Mouse (Mus musculus) kidney, embryonic 15.5 days (tissue): ENCODE data around the gene Pibf1. TPM values are rescaled to one million over a fixed set of nuclear protein-coding genes. Genes with fewer than 3 reads are reported as not detected.

ENCODE experiments used
- ATAC-seq: fragments of 200-750 bp; cut with Nextera tagmentation; replicated peaks from 2 replicates; pipeline ENCODE4 v1.8.0; 2017; ENCODE audit warnings: moderate TSS enrichment; ENCODE audit not compliant: low FRiP score
- H3K27ac ChIP-seq: fragments of 300-500 bp; sonication (generic); 2 replicates; pipeline ENCODE4 v1.5.1; 2015; ENCODE audit warnings: mild to moderate bottlenecking, inconsistent platforms
- H3K27me3 ChIP-seq: fragments of 300-500 bp; sonication (generic); 2 replicates; pipeline ENCODE4 v1.6.1; 2015; ENCODE audit warnings: inconsistent platforms
- H3K36me3 ChIP-seq: fragments of 300-500 bp; sonication (generic); 2 replicates; pipeline ENCODE4 v1.6.1; 2015; ENCODE audit warnings: inconsistent platforms
- H3K4me1 ChIP-seq: fragments of 300-500 bp; sonication (generic); 2 replicates; pipeline ENCODE4 v1.6.1; 2015; ENCODE audit warnings: inconsistent platforms
- H3K4me2 ChIP-seq: fragments of 300-500 bp; sonication (generic); 2 replicates; pipeline ENCODE4 v1.6.1; 2015; ENCODE audit warnings: moderate library complexity, mild to moderate bottlenecking, inconsistent platforms
- H3K4me3 ChIP-seq: fragments of 300-500 bp; sonication (generic); replicated peaks from 2 replicates; pipeline ENCODE4 v1.5.1; 2015; ENCODE audit warnings: mild to moderate bottlenecking, inconsistent platforms
- H3K9ac ChIP-seq: fragments of 300-500 bp; sonication (generic); 2 replicates; pipeline ENCODE4 v1.6.1; 2015; ENCODE audit warnings: mild to moderate bottlenecking, inconsistent platforms
- H3K9me3 ChIP-seq: fragments of 300-500 bp; sonication (generic); replicated peaks from 2 replicates; pipeline ENCODE4 v1.6.1; 2016; ENCODE audit warnings: inconsistent platforms
- WGBS: fragments of 180-500 bp; shearing (Covaris S2); methylation state at CpG from one replicate; pipeline ENCODE4 v1.1.7; 2015; ENCODE audit warnings: mixed read lengths; 5-methylcytosine and 5-hydroxymethylcytosine counted together
- polyA plus RNA-seq: library from polyadenylated mRNA; unstranded; fragments of >200 nt; fragmentation: Nextera tagmentation; extraction: Ambion mirVana; gene quantifications from 2 replicates; pipeline ENCODE4 v1.2.1, GENCODE M21; 2015

Gene Pibf1
- polyA plus RNA-seq, 1 experiment from 2014 or later, result 20.7 TPM

DNA sequence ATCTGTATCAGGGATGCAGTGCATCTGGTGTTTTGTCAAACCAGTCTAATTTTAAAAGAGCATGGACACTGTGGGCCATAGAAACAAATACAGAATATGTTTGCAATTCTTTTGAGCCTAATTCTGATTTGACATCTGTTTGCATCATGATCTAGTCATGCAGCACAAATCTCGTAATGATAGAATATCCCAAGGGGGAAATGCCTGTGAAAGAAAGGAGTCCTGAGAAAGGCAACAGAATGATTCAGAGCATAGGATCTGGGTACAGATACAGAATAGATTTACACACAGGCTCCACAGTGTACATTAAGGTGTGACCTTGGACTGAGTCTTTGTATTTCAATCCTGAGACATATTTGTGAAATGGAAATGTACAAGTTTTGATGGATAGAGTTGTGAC, 47.6 kb downstream of the Pibf1 start:
- no peak overlapping the region for H3K4me2 ChIP-seq
- 86% methylated on average over 1 of the region's 1 CpGs for WGBS

DNA sequence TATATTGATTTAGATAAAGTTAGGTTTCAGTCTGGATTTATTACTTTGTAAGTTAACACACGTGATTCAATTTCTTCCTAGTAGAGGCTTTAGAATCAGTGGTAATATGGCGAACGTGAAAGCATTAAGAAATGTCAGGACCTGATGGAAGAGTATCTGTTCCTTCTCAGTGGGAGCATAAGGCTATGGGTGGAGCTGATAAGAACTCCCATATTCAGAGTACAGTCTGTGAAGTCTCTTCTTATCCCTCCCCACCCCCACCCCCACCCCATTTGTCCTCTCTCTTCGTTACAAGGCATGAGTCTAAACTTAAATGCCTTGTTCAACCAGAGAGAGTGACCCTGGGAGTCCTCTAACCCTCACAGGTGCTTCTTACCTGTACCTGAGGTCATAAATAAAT, 53.5 kb downstream of the Pibf1 start:
- Histone ChIP-seq H3K4me3 (no peak overlapping the region), H3K4me2 (no peak overlapping the region), H3K9ac (no peak overlapping the region), H3K4me1 (no peaks in the 10 kb centered on the region), H3K36me3 (peaks cover 53% of the 10 kb centered on the region), H3K9me3 (no peaks in the 10 kb centered on the region), H3K27ac (no peak overlapping the region), H3K27me3 (no peaks in the 10 kb centered on the region)
- WGBS, result 92% methylated on average over 4 of the region's 4 CpGs
- ATAC-seq, result no peak

More for the DNA sequence above, 47.6 kb downstream of the Pibf1 start:
- no peak for ATAC-seq
- H3K27ac ChIP-seq, result no peak overlapping the region
- no peaks in the 10 kb centered on the region for H3K9me3 ChIP-seq
- H3K9ac ChIP-seq, result no peak overlapping the region
- no peak overlapping the region for H3K4me3 ChIP-seq
- H3K4me1 ChIP-seq, result no peaks in the 10 kb centered on the region
- no peaks in the 10 kb centered on the region for H3K27me3 ChIP-seq
- peaks cover 32% of the 10 kb centered on the region for H3K36me3 ChIP-seq

DNA sequence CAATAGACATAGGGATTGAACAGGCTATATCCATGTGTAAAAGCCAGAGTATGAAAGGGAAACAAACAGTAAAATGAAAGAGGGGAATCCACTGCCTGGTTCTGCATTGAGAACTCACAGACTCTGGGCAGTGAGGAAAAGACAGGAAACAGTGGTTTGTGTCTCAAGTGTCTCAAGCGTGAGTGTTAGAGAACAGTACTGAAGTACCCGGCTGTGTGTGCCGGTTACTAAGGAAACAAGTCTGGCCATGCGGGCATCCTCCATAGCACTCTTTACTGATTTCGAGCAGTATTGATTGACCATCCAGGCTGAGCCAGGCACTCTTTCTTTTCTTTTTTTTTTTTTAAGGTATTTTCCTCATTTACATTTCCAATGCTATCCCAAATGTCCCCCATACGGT, 60.7 kb downstream of the Pibf1 start:
- H3K9ac ChIP-seq, result no peak overlapping the region

DNA sequence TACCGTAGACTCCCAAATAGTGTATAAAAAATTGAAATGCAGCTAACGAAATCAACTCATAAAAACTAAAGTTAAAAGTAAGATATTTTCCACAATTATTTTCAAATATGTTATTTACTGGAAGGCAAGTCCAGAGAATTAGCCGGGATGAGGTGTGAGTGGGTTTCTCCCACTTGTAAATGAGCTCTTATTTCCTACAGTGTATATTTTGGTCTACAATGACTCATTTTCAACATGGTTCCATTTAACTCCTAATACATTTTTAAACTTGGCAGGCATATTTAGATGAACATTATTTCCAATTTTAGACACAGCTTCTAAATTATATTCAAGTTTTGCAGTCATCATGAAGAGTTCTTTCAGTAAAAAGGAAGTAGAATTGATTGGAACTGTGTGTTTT, 63.8 kb downstream of the Pibf1 start:
- no peaks in the 10 kb centered on the region for H3K4me1 ChIP-seq
- H3K4me2 ChIP-seq, result no peak overlapping the region
- WGBS, result 94% methylated on average over 3 of the region's 3 CpGs
- H3K9me3 ChIP-seq, result no peaks in the 10 kb centered on the region
- H3K27me3 ChIP-seq, result no peaks in the 10 kb centered on the region
- H3K27ac ChIP-seq, result no peak overlapping the region
- no peak for ATAC-seq
- no peak overlapping the region for H3K9ac ChIP-seq
- peaks cover 18% of the 10 kb centered on the region for H3K36me3 ChIP-seq
- H3K4me3 ChIP-seq, result no peak overlapping the region

More for the DNA sequence above, 60.7 kb downstream of the Pibf1 start:
- WGBS, result 90% methylated on average over 6 of the region's 6 CpGs
- H3K4me1 ChIP-seq, result no peaks in the 10 kb centered on the region
- H3K27me3 ChIP-seq, result no peaks in the 10 kb centered on the region
- H3K9me3 ChIP-seq, result no peaks in the 10 kb centered on the region
- no peak for ATAC-seq
- no peak overlapping the region for H3K4me3 ChIP-seq
- H3K36me3 ChIP-seq, result peaks cover 18% of the 10 kb centered on the region
- no peak overlapping the region for H3K27ac ChIP-seq
- no peak overlapping the region for H3K4me2 ChIP-seq

DNA sequence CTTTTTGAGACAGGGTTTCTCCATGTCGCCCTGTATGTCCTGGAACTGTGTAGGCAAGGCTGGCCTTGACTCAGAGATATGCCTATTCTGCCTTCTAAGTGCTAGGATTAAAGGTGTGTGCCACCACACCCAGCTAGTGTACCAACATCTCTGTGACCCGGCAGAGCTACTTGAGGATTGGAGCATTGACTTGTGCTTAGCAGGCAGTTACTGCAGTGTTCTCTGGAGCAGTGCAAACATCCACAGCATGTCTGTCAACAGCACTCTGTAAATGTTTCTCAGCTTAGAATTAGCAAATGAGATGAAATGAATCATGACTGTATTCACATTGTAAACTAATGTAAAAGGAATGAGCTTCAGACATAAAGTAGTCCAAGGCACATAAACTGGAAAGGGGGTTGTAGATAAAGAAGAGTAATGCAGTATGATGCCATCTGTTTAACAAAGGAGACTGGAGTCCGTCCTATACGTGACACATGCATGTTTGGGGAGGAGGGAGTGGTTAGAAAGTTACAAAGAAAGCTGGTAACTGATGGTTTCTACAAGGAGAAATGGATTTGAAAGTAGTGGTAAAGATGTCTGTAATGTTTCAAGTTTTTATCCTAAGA, 75.0 kb downstream of the Pibf1 start:
- no peak for ATAC-seq

DNA sequence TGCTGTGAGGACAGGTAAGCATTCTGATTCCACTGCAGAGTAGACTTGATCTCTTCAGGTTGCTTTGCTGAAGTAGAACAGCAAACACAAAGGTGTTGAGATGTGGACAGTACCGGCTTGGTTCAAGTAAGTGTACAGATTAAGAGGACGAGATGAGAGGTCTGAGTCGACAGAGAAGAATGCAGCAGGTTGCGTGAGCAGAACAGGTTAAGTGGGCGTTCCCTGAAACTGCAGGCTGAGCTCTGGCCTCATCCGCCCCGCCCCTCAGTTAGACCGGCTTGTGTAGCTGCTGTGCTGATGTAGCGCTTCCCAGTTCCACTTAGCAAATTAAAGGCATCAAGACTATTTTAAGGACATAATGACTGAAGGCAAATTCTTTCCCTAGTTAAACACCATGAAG, 77.3 kb downstream of the Pibf1 start:
- WGBS, result 40% methylated on average over 9 of the region's 9 CpGs
- Histone ChIP-seq H3K4me3 (no peak overlapping the region), H3K4me2 (no peak overlapping the region), H3K36me3 (0 out of 2 replicates have a peak, but pooled peaks cover 3% of the 10 kb centered on the region), H3K27me3 (no peaks in the 10 kb centered on the region), H3K27ac (no peak overlapping the region), H3K9me3 (no peaks in the 10 kb centered on the region), H3K9ac (no peak overlapping the region), H3K4me1 (no peaks in the 10 kb centered on the region)
- ATAC-seq, result no peak

More for the DNA sequence above, 75.0 kb downstream of the Pibf1 start:
- Histone ChIP-seq H3K9me3 (no peaks in the 10 kb centered on the region), H3K4me3 (no peak overlapping the region), H3K4me2 (no peak overlapping the region), H3K4me1 (no peaks in the 10 kb centered on the region), H3K9ac (no peak overlapping the region), H3K36me3 (no peaks in the 10 kb centered on the region), H3K27me3 (no peaks in the 10 kb centered on the region), H3K27ac (no peak overlapping the region)
- 85% methylated on average over 4 of the region's 4 CpGs for WGBS

DNA sequence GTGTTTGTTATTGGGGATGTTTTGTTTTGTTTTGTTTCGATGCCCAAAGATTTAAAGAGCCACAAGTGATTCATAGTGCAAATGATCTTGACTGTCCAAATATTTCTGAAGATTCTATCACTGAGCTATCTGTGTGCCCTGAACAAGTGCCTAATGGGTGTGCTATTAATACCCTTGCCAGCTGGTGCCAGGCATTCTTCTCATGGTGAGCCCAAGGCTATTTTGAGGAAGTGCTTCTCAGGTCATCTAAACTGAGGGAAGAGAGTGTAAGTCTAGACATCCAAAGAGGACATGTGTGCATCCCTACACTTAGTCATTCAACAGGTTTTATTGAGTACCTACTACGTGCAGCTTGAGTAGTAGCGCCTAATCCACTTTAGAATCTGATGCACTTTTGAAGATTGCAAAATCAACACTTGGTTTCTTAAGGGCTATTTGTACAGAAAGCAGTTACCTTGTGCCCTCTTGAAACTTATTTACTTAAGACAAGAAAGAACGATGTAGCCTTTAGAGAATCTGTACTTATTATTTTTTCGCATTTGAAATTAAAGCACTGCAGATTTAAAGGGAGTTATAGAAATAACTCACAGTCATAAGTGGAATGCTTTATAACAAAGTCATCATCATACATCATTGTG, 91.0 kb downstream of the Pibf1 start:
- no peaks in the 10 kb centered on the region for H3K4me1 ChIP-seq
- no peak overlapping the region for H3K27ac ChIP-seq
- no peak overlapping the region for H3K4me2 ChIP-seq
- WGBS, result 92% methylated on average over 5 of the region's 5 CpGs
- H3K27me3 ChIP-seq, result no peaks in the 10 kb centered on the region
- no peak for ATAC-seq
- no peaks in the 10 kb centered on the region for H3K36me3 ChIP-seq
- no peaks in the 10 kb centered on the region for H3K9me3 ChIP-seq
- no peak overlapping the region for H3K9ac ChIP-seq
- H3K4me3 ChIP-seq, result no peak overlapping the region

DNA sequence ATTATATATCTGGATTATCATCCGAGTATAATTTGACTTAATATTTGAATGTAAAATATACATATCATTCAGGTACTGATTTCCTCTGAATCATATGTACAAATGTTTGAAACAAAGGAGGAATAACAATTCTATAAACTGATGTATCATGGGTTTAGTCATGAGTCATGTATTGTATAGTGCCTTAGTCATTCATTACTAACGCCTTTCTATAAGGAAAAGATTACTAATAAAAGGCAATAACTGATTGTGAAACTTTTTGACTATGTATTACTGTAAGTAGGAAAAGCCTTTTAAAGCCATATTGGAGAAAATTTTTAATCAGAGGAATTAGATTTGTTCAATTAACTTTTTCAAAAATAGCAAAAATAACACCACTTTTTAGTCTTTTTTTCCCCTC, 106.6 kb downstream of the Pibf1 start:
- H3K4me3 ChIP-seq, result no peak overlapping the region
- H3K36me3 ChIP-seq, result peaks cover 20% of the 10 kb centered on the region
- H3K9me3 ChIP-seq, result no peaks in the 10 kb centered on the region
- H3K27ac ChIP-seq, result no peak overlapping the region
- H3K27me3 ChIP-seq, result no peaks in the 10 kb centered on the region
- 96% methylated on average over 2 of the region's 2 CpGs for WGBS
- no peak for ATAC-seq
- H3K9ac ChIP-seq, result no peak overlapping the region
- H3K4me1 ChIP-seq, result no peaks in the 10 kb centered on the region
- no peak overlapping the region for H3K4me2 ChIP-seq

DNA sequence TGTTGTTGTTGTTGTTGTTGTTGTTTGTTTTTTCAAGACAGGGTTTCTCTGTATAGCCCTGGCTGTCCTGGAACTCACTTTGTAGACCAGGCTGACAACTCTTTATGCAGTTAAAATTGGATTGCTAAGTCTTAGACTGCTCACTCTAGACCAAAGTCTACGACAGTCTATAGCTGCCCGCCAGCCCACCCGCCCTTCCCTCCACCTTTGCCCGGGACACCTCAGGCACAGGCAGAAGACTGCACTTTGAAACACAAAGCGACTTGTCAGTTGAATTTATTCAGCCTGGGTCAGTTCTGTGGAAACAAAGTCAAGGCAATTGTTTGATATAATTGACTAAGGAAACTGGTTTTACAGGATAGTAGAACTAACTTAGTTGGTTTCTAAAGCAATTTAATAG, 107.4 kb downstream of the Pibf1 start:
- Histone ChIP-seq H3K9me3 (no peaks in the 10 kb centered on the region), H3K4me1 (no peaks in the 10 kb centered on the region), H3K36me3 (peaks cover 26% of the 10 kb centered on the region), H3K27ac (no peak overlapping the region), H3K9ac (no peak overlapping the region), H3K27me3 (no peaks in the 10 kb centered on the region), H3K4me3 (no peak overlapping the region), H3K4me2 (no peak overlapping the region)
- ATAC-seq, result no peak
- WGBS, result 95% methylated on average over 5 of the region's 5 CpGs

DNA sequence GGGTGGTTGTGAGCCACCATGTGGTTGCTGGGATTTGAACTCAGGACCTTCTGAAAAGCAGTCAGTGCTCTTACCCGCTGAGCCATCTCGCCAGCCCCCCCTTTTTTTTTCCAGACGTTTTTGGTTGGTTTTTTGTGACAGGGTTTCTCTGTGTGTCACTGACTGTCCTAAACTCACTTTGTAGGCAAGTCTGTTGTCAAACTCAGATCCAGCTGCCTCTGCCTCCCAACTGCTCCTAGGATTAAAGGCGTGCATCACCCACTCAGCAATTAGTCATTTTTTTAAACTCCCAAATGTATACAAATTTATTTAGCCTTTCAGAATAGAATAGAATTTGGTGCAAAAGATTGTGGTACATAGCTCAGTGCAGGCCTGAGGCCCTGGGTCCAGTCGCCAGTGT, 111.2 kb downstream of the Pibf1 start:
- Histone ChIP-seq H3K4me1 (no peaks in the 10 kb centered on the region), H3K9ac (no peak overlapping the region)
- 84% methylated on average over 5 of the region's 5 CpGs for WGBS

DNA sequence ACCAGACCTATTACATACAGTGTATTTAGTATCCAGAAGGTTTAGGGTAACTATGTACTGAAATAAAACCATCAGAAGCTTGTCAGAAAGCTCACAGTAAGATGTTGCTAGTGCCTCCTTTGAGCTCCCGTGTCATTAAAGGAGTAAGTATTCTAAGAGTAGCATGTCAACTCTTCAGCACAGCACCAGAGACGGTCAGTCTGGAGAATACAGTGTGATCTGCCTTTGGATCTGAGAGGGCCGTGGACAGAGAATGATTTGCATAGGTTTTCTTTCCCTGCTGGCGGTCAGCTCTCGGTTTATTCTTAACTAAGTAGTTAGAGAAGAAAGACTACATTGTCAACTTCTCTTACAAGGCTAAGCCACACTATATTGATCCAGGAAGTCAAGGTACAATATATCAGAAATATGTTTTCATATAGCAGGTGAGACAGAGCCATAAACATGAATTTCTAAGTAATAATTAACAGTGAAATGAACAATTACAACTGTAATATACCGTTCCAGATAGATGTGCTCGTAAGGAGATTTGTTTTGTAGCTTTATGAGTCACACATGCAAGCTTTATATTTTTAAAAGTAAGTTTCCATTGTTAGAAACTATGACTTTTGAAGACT, 119.3 kb downstream of the Pibf1 start:
- Histone ChIP-seq H3K4me1 (0 out of 2 replicates have a peak, but pooled peaks cover 7% of the 10 kb centered on the region), H3K9ac (no peak overlapping the region), H3K27me3 (no peaks in the 10 kb centered on the region), H3K4me3 (no peak overlapping the region), H3K27ac (no peak overlapping the region), H3K9me3 (no peaks in the 10 kb centered on the region), H3K4me2 (no peak overlapping the region), H3K36me3 (peaks cover 16% of the 10 kb centered on the region)
- no peak for ATAC-seq
- 75% methylated on average over 7 of the region's 7 CpGs for WGBS

More for the DNA sequence above, 111.2 kb downstream of the Pibf1 start:
- Histone ChIP-seq H3K4me2 (no peak overlapping the region), H3K36me3 (peaks cover 12% of the 10 kb centered on the region; the same call in 1 of the 2 replicates), H3K9me3 (no peaks in the 10 kb centered on the region), H3K27ac (no peak overlapping the region), H3K4me3 (no peak overlapping the region), H3K27me3 (no peaks in the 10 kb centered on the region)
- no peak for ATAC-seq

DNA sequence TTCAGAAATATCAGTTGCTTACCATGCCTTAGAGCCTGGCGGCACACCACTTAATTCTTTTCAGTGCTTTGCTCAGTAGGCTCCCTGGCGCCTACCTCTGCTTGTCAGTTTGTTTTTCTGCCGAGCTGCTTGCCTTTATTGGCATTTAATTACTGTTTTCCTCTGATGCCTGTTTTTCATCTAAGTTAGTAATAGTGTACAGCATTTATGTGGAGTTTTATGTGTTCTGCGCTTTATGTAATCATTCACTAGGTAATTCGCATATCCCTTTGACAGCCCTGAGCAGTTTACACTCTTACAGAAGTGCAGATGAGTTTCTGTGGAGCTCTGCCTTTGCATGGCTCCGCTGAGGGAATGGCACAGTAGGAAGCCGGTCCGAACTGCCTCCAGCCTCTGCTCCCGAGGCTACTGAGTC, 120.5 kb downstream of the Pibf1 start:
- 0 out of 2 replicates have a peak overlapping the region, but pooled peaks have one; percentile 14 for H3K4me2 ChIP-seq
- H3K9me3 ChIP-seq, result no peaks in the 10 kb centered on the region
- WGBS, result 18% methylated on average over 9 of the region's 9 CpGs

More for the DNA sequence above, 120.5 kb downstream of the Pibf1 start:
- H3K4me1 ChIP-seq, result 0 out of 2 replicates have a peak, but pooled peaks cover 7% of the 10 kb centered on the region
- peaks cover 21% of the 10 kb centered on the region for H3K36me3 ChIP-seq
- 0 out of 2 replicates have a peak, but pooled peaks have one; percentile 43 for ATAC-seq
- H3K4me3 ChIP-seq, result no peak overlapping the region
- H3K27ac ChIP-seq, result 0 out of 2 replicates have a peak overlapping the region, but pooled peaks have one; percentile 0
- H3K27me3 ChIP-seq, result no peaks in the 10 kb centered on the region
- H3K9ac ChIP-seq, result no peak overlapping the region
